Mouse (Mus musculus): ENCODE results near the gene Sumo2. TPM values are rescaled to one million over a fixed set of nuclear protein-coding genes. Genes with fewer than 3 reads are reported as not detected.

The Sumo2 gene
- polyA plus RNA-seq, 1 experiment: 202 TPM

DNA sequence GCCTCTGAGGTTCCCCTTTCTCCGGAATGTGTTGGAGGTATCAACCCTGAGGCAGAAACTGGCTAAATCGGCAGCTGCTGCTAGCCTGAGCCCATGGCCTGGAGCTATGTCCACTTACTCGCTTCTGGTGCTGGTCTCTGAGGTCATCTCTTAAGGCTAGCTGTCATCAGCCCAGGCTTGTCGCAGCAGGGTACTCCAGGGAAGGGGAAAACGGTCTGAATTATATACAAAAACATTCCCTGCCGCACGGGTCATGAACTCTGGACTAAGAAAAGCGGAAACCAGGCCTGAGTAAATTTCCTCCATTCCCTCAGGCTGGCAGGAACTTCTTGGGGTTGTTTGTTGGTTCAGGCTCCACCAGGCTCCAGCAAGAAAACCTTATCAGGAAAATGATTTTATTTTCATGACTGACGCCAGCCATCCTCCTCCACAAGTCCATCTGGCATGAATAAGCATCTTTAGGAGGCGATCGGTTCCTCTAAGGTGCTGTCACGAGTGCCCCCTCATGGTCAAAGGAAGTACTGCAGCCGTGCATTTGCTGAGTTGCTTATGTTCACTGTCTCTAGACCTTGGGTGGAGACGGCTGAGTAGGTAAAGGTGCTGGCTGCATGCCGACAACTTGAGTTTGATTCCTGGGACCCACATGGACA lies 62.3 kb downstream of the Sumo2 start:
- Histone ChIP-seq H3K4me1 (ENCODE audit: control insufficient read depth, insufficient read depth, low read length) (peaks cover 6% of the 10 kb centered on the region), H3K4me3 (replicated peaks; ENCODE audit: control insufficient read depth, low read depth, low read length) (no peak overlapping the region), H3K27ac (ENCODE audit: control insufficient read depth, insufficient read depth, low read depth, low read length, poor library complexity) (no peak overlapping the region)
- WGBS: 14% methylated on average over 15 of the region's 15 CpGs
- TF ChIP-seq POLR2A (IDR thresholded peaks at IDR 0.05; ENCODE audit: borderline replicate concordance, control insufficient read depth, low read depth, low read length): no peak
- TF ChIP-seq CTCF (IDR thresholded peaks at IDR 0.05; ENCODE audit: control insufficient read depth, insufficient read depth, low read length): peak; percentile 98

Other genes with a start within 250 kb of the Sumo2 start
- gene Fads6, start 238.6 kb downstream of the Sumo2 start, polyA plus RNA-seq (2011; ENCODE audit: insufficient read depth, insufficient read length, low replicate concordance, missing spikeins): 0.77 and 1.4 TPM in 2 replicates
- not detected in 2 replicates for gene Otop2, start 229.1 kb downstream of the Sumo2 start, polyA plus RNA-seq (2011; ENCODE audit: insufficient read depth, insufficient read length, low replicate concordance, missing spikeins)
- 0.29 TPM in 1 of 2 replicates, not detected in the other for gene Ush1g, start 214.2 kb downstream of the Sumo2 start, polyA plus RNA-seq (2011; ENCODE audit: insufficient read depth, insufficient read length, low replicate concordance, missing spikeins)
- gene Otop3, start 201.5 kb downstream of the Sumo2 start, polyA plus RNA-seq (2011; ENCODE audit: insufficient read depth, insufficient read length, low replicate concordance, missing spikeins): not detected in 2 replicates
- gene Hid1, start 168.5 kb downstream of the Sumo2 start, polyA plus RNA-seq (2011; ENCODE audit: insufficient read depth, insufficient read length, low replicate concordance, missing spikeins): 3.4 and 4.3 TPM in 2 replicates
- gene Cdr2l, start 154.4 kb downstream of the Sumo2 start, polyA plus RNA-seq (2011; ENCODE audit: insufficient read depth, insufficient read length, low replicate concordance, missing spikeins): 1.4 and 3.1 TPM in 2 replicates
- gene Mrpl58, start 132.5 kb downstream of the Sumo2 start, polyA plus RNA-seq (2011; ENCODE audit: insufficient read depth, insufficient read length, low replicate concordance, missing spikeins): 31.1 and 51.9 TPM in 2 replicates
- 316 and 521 TPM in 2 replicates for gene Atp5h, start 116.3 kb downstream of the Sumo2 start, polyA plus RNA-seq (2011; ENCODE audit: insufficient read depth, insufficient read length, low replicate concordance, missing spikeins)
- 14.0 and 32.4 TPM in 2 replicates for gene Kctd2, start 116.1 kb downstream of the Sumo2 start, polyA plus RNA-seq (2011; ENCODE audit: insufficient read depth, insufficient read length, low replicate concordance, missing spikeins)
- not detected in 2 replicates for gene Trim80, start 95.7 kb downstream of the Sumo2 start, polyA plus RNA-seq (2011; ENCODE audit: insufficient read depth, insufficient read length, low replicate concordance, missing spikeins)
- gene Slc16a5, start 73.8 kb downstream of the Sumo2 start, polyA plus RNA-seq (2011; ENCODE audit: insufficient read depth, insufficient read length, low replicate concordance, missing spikeins): 1.8 TPM in 1 of 2 replicates, not detected in the other
- gene Armc7, start 60.6 kb downstream of the Sumo2 start, polyA plus RNA-seq (2011; ENCODE audit: insufficient read depth, insufficient read length, low replicate concordance, missing spikeins): 4.4 and 18.7 TPM in 2 replicates
- 47.5 and 56.4 TPM in 2 replicates for gene Nt5c, start 44.4 kb downstream of the Sumo2 start, polyA plus RNA-seq (2011; ENCODE audit: insufficient read depth, insufficient read length, low replicate concordance, missing spikeins)
- gene Jpt1, start 21.9 kb downstream of the Sumo2 start, polyA plus RNA-seq (2011; ENCODE audit: insufficient read depth, insufficient read length, low replicate concordance, missing spikeins): 106 and 149 TPM in 2 replicates
- gene Nup85, start 28.2 kb upstream of the Sumo2 start, polyA plus RNA-seq (2011; ENCODE audit: insufficient read depth, insufficient read length, low replicate concordance, missing spikeins): 111 and 163 TPM in 2 replicates
- 19.3 and 26.7 TPM in 2 replicates for gene Mrps7, start 67.6 kb upstream of the Sumo2 start, polyA plus RNA-seq (2011; ENCODE audit: insufficient read depth, insufficient read length, low replicate concordance, missing spikeins)
- gene Gga3, start 67.8 kb upstream of the Sumo2 start, polyA plus RNA-seq (2011; ENCODE audit: insufficient read depth, insufficient read length, low replicate concordance, missing spikeins): 41.5 and 69.6 TPM in 2 replicates
- gene Mif4gd, start 76.7 kb upstream of the Sumo2 start, polyA plus RNA-seq (2011; ENCODE audit: insufficient read depth, insufficient read length, low replicate concordance, missing spikeins): 65.8 and 86.0 TPM in 2 replicates
- gene Slc25a19, start 92.0 kb upstream of the Sumo2 start, polyA plus RNA-seq (2011; ENCODE audit: insufficient read depth, insufficient read length, low replicate concordance, missing spikeins): 9.3 and 23.0 TPM in 2 replicates
- gene Grb2, start 172.3 kb upstream of the Sumo2 start, polyA plus RNA-seq (2011; ENCODE audit: insufficient read depth, insufficient read length, low replicate concordance, missing spikeins): 35.9 and 53.6 TPM in 2 replicates
- 12.0 and 25.5 TPM in 2 replicates for gene Tmem94, start 229.2 kb upstream of the Sumo2 start, polyA plus RNA-seq (2011; ENCODE audit: insufficient read depth, insufficient read length, low replicate concordance, missing spikeins)

Data from bone marrow, adult 2 months (tissue).